Mouse (Mus musculus) forelimb bud, embryonic 11.5 days (tissue): ENCODE measurements at regions not wholly inside any gene's neighbourhood (a gene's known extent, or its start where the extent isn't known, plus 50 kb on each side); places are given as distances from the start of the nearest gene placed in this dataset.

Source experiments
- DNase-seq: peaks from one replicate; pipeline ENCODE4 v3.0.0-alpha.2; 2012; ENCODE audit warnings: low read depth, low spot score

GRCm38 (mm10) chr4:71663397-71663796, 94.4 kb downstream of the Gm11232 start:
- DNase-seq: no peak

GRCm38 (mm10) chr4:71640521-71640920, 117.2 kb downstream of the Gm11232 start:
- DNase-seq: no peak

GRCm38 (mm10) chr4:71627088-71627487, 130.7 kb downstream of the Gm11232 start:
- no peak for DNase-seq

- DNase-seq: no peak
Observed at GRCm38 (mm10) chr4:71626626-71627025, 131.1 kb downstream of the Gm11232 start.

GRCm38 (mm10) chr4:71624771-71625170, 133.0 kb downstream of the Gm11232 start:
- DNase-seq: no peak

GRCm38 (mm10) chr4:71613720-71614119, 144.0 kb downstream of the Gm11232 start:
- DNase-seq: no peak

- DNase-seq: no peak
Observed at GRCm38 (mm10) chr4:71585880-71586279, 171.9 kb downstream of the Gm11232 start.

GRCm38 (mm10) chr4:71560656-71561055, 197.1 kb downstream of the Gm11232 start:
- DNase-seq: no peak

- no peak for DNase-seq
Observed at GRCm38 (mm10) chr4:71539200-71539599, 218.6 kb downstream of the Gm11232 start.

- DNase-seq: no peak
Observed at GRCm38 (mm10) chr4:71537971-71538370, 219.8 kb downstream of the Gm11232 start.

- DNase-seq: no peak
Observed at GRCm38 (mm10) chr4:71524255-71524970, 233.4 kb downstream of the Gm11232 start.

GRCm38 (mm10) chr4:71520751-71521150, 237.0 kb downstream of the Gm11232 start:
- DNase-seq: no peak

GRCm38 (mm10) chr4:71517921-71518404, 239.8 kb downstream of the Gm11232 start:
- peak; percentile 28 for DNase-seq

GRCm38 (mm10) chr4:71506911-71507310, 250.9 kb downstream of the Gm11232 start:
- DNase-seq: no peak

- no peak for DNase-seq
Observed at GRCm38 (mm10) chr4:71489788-71490187, 268.0 kb downstream of the Gm11232 start.

- no peak for DNase-seq
Observed at GRCm38 (mm10) chr4:71488663-71489161, 269.1 kb downstream of the Gm11232 start.

- DNase-seq: no peak
Observed at GRCm38 (mm10) chr4:71488059-71488458, 269.7 kb downstream of the Gm11232 start.

- DNase-seq: no peak
Observed at GRCm38 (mm10) chr4:71480960-71481359, 276.8 kb downstream of the Gm11232 start.

- DNase-seq: no peak
Observed at GRCm38 (mm10) chr4:71470580-71470979, 287.2 kb downstream of the Gm11232 start.

GRCm38 (mm10) chr4:71454811-71455210, 303.0 kb downstream of the Gm11232 start:
- DNase-seq: peak; percentile 10

GRCm38 (mm10) chr4:71453499-71453898, 304.3 kb downstream of the Gm11232 start:
- peak; percentile 68 for DNase-seq

GRCm38 (mm10) chr4:71446461-71446860, 311.3 kb downstream of the Gm11232 start:
- no peak for DNase-seq

GRCm38 (mm10) chr4:71431245-71431929, 326.4 kb downstream of the Gm11232 start:
- no peak for DNase-seq
